Mouse (Mus musculus) midbrain, embryonic 11.5 days (tissue): ENCODE measurements around the gene Traf3ip2. TPM values are rescaled to one million over a fixed set of nuclear protein-coding genes. Genes with fewer than 3 reads are reported as not detected.

Experiments
- ATAC-seq: fragments of 200-750 bp; cut with Nextera tagmentation; 2 replicates; pipeline ENCODE4 v1.8.0; 2017; ENCODE audit warnings: moderate TSS enrichment, moderate library complexity; ENCODE audit not compliant: low FRiP score
- DNase-seq: peaks from one replicate; pipeline ENCODE4 v3.0.0; 2015; ENCODE audit warnings: low spot score; ENCODE audit errors: missing footprints
- H3K27ac ChIP-seq: fragments of 300-500 bp; sonication (generic); 2 replicates; pipeline ENCODE4 v1.5.1; 2014; ENCODE audit warnings: low read depth, low read length
- H3K27me3 ChIP-seq: fragments of 300-500 bp; sonication (generic); 2 replicates; pipeline ENCODE4 v1.6.1; 2014; ENCODE audit warnings: mild to moderate bottlenecking, low read length, moderate library complexity, mixed read lengths; ENCODE audit not compliant: control insufficient read depth, insufficient read depth
- H3K36me3 ChIP-seq: fragments of 300-500 bp; sonication (generic); 2 replicates; pipeline ENCODE4 v1.6.1; 2014; ENCODE audit warnings: mild to moderate bottlenecking, low read length, moderate library complexity, mixed read lengths; ENCODE audit not compliant: control insufficient read depth, insufficient read depth
- H3K4me1 ChIP-seq: fragments of 300-500 bp; sonication (generic); 2 replicates; pipeline ENCODE4 v1.6.1; 2014; ENCODE audit warnings: low read length; ENCODE audit not compliant: control insufficient read depth, insufficient read depth
- H3K4me2 ChIP-seq: fragments of 300-500 bp; sonication (generic); 2 replicates; pipeline ENCODE4 v1.6.1; 2014; ENCODE audit warnings: mild to moderate bottlenecking, moderate library complexity
- H3K4me3 ChIP-seq: fragments of 300-500 bp; sonication (generic); 2 replicates; pipeline ENCODE4 v1.5.1; 2014; ENCODE audit warnings: low read depth, low read length
- H3K9ac ChIP-seq: fragments of 300-500 bp; sonication (generic); 2 replicates; pipeline ENCODE4 v1.6.1; 2014; ENCODE audit warnings: low read length
- H3K9me3 ChIP-seq: fragments of 300-500 bp; sonication (generic); 2 replicates; pipeline ENCODE4 v1.6.1; 2016; ENCODE audit warnings: low read length; ENCODE audit not compliant: control insufficient read depth
- WGBS: fragments of 180-500 bp; shearing (Covaris S2); extraction: QIAGEN DNeasy Blood & Tissue Kit; methylation state at CpG from one replicate; pipeline ENCODE4 v1.1.7; 2014; 5-methylcytosine and 5-hydroxymethylcytosine counted together
- polyA plus RNA-seq: library from polyadenylated mRNA; unstranded; fragments of >200 nt; fragmentation: Nextera tagmentation; extraction: Ambion mirVana; gene quantifications from 2 replicates; pipeline ENCODE4 v1.2.1, GENCODE M21; 2014

The Traf3ip2 gene
- polyA plus RNA-seq, 1 experiment from 2014 or later = 3.9 TPM

- Histone ChIP-seq H3K27ac (peak overlapping the region; percentile 60), H3K9ac (no peak overlapping the region), H3K4me3 (no peak overlapping the region), H3K4me1 (peaks cover 28% of the 10 kb centered on the region), H3K36me3 (no peaks in the 10 kb centered on the region), H3K4me2 (peak overlapping the region; percentile 18; the same call in 1 of the 2 replicates), H3K9me3 (no peaks in the 10 kb centered on the region), H3K27me3 (no peaks in the 10 kb centered on the region)
- DNase-seq (peak; percentile 88), ATAC-seq (peak; percentile 93)
- WGBS = 1% methylated on average over 4 of the region's 4 CpGs
Measured at GRCm38 (mm10) chr10:39672547-39673051, 59.9 kb downstream of the Traf3ip2 start.

- WGBS = 32% methylated on average over 3 of the region's 3 CpGs
- H3K9ac ChIP-seq = no peak overlapping the region
- H3K4me3 ChIP-seq = no peak overlapping the region
- H3K4me1 ChIP-seq = peaks cover 28% of the 10 kb centered on the region
- no peak for DNase-seq
- H3K9me3 ChIP-seq = no peaks in the 10 kb centered on the region
- H3K4me2 ChIP-seq = no peak overlapping the region
- H3K27ac ChIP-seq = no peak overlapping the region
- no peaks in the 10 kb centered on the region for H3K27me3 ChIP-seq
- no peak for ATAC-seq
- H3K36me3 ChIP-seq = no peaks in the 10 kb centered on the region
Measured at GRCm38 (mm10) chr10:39674106-39674505, 61.4 kb downstream of the Traf3ip2 start.

- peaks cover 28% of the 10 kb centered on the region for H3K4me1 ChIP-seq
- peak overlapping the region; percentile 32; the same call in 1 of the 2 replicates for H3K27ac ChIP-seq
- H3K9ac ChIP-seq = no peak overlapping the region
- 16% methylated on average over 3 of the region's 3 CpGs for WGBS
- H3K4me2 ChIP-seq = peak overlapping the region; percentile 2; the same call in 1 of the 2 replicates
- no peaks in the 10 kb centered on the region for H3K36me3 ChIP-seq
- H3K4me3 ChIP-seq = no peak overlapping the region
- H3K9me3 ChIP-seq = no peaks in the 10 kb centered on the region
- H3K27me3 ChIP-seq = no peaks in the 10 kb centered on the region
- DNase-seq (no peak), ATAC-seq (peak; percentile 39; the same call in 1 of the 2 replicates)
Measured at GRCm38 (mm10) chr10:39674766-39675165, 62.0 kb downstream of the Traf3ip2 start.

- no peak for DNase-seq
- Histone ChIP-seq H3K4me3 (no peak overlapping the region), H3K9ac (no peak overlapping the region), H3K27ac (no peak overlapping the region), H3K9me3 (no peaks in the 10 kb centered on the region), H3K4me1 (peaks cover 18% of the 10 kb centered on the region), H3K36me3 (no peaks in the 10 kb centered on the region), H3K4me2 (no peak overlapping the region), H3K27me3 (no peaks in the 10 kb centered on the region)
- WGBS = 86% methylated on average over 4 of the region's 4 CpGs
- no peak for ATAC-seq
Measured at GRCm38 (mm10) chr10:39678199-39678791, 65.6 kb downstream of the Traf3ip2 start.

- Histone ChIP-seq H3K9ac (no peak overlapping the region), H3K27me3 (no peaks in the 10 kb centered on the region), H3K4me1 (no peaks in the 10 kb centered on the region), H3K4me2 (no peak overlapping the region), H3K36me3 (no peaks in the 10 kb centered on the region), H3K4me3 (no peak overlapping the region), H3K9me3 (no peaks in the 10 kb centered on the region), H3K27ac (no peak overlapping the region)
- WGBS = 89% methylated on average over 4 of the region's 4 CpGs
- ATAC-seq = no peak
- DNase-seq = no peak
Measured at GRCm38 (mm10) chr10:39681014-39681413, 68.3 kb downstream of the Traf3ip2 start.

GRCm38 (mm10) chr10:39682556-39682955, 69.8 kb downstream of the Traf3ip2 start:
- no peak overlapping the region for H3K4me3 ChIP-seq
- H3K9me3 ChIP-seq = no peaks in the 10 kb centered on the region
- no peaks in the 10 kb centered on the region for H3K27me3 ChIP-seq
- no peak overlapping the region for H3K27ac ChIP-seq
- no peak overlapping the region for H3K9ac ChIP-seq
- H3K36me3 ChIP-seq = no peaks in the 10 kb centered on the region
- WGBS = 88% methylated on average over 2 of the region's 2 CpGs
- ATAC-seq (no peak), DNase-seq (no peak)
- H3K4me2 ChIP-seq = no peak overlapping the region
- H3K4me1 ChIP-seq = no peaks in the 10 kb centered on the region

- no peak overlapping the region for H3K9ac ChIP-seq
- no peak overlapping the region for H3K4me2 ChIP-seq
- 88% methylated on average over 2 of the region's 2 CpGs for WGBS
- ATAC-seq (no peak), DNase-seq (no peak)
- H3K27ac ChIP-seq = no peak overlapping the region
- no peaks in the 10 kb centered on the region for H3K9me3 ChIP-seq
- no peaks in the 10 kb centered on the region for H3K4me1 ChIP-seq
- H3K27me3 ChIP-seq = no peaks in the 10 kb centered on the region
- no peak overlapping the region for H3K4me3 ChIP-seq
- H3K36me3 ChIP-seq = no peaks in the 10 kb centered on the region
Measured at GRCm38 (mm10) chr10:39683481-39683880, 70.7 kb downstream of the Traf3ip2 start.

- ATAC-seq (no peak), DNase-seq (no peak)
- no peaks in the 10 kb centered on the region for H3K9me3 ChIP-seq
- no peak overlapping the region for H3K27ac ChIP-seq
- H3K27me3 ChIP-seq = no peaks in the 10 kb centered on the region
- H3K4me1 ChIP-seq = peaks cover 4% of the 10 kb centered on the region; the same call in 1 of the 2 replicates
- WGBS = 94% methylated on average over 4 of the region's 4 CpGs
- H3K4me2 ChIP-seq = no peak overlapping the region
- no peak overlapping the region for H3K4me3 ChIP-seq
- H3K36me3 ChIP-seq = no peaks in the 10 kb centered on the region
- H3K9ac ChIP-seq = no peak overlapping the region
Measured at GRCm38 (mm10) chr10:39686811-39687210, 74.1 kb downstream of the Traf3ip2 start.

GRCm38 (mm10) chr10:39687851-39688250, 75.1 kb downstream of the Traf3ip2 start:
- H3K9ac ChIP-seq = no peak overlapping the region
- H3K27me3 ChIP-seq = no peaks in the 10 kb centered on the region
- H3K9me3 ChIP-seq = no peaks in the 10 kb centered on the region
- H3K36me3 ChIP-seq = no peaks in the 10 kb centered on the region
- no peak overlapping the region for H3K4me2 ChIP-seq
- no peak overlapping the region for H3K27ac ChIP-seq
- no peak for ATAC-seq
- 92% methylated on average over 3 of the region's 3 CpGs for WGBS
- DNase-seq = no peak
- peaks cover 4% of the 10 kb centered on the region; the same call in 1 of the 2 replicates for H3K4me1 ChIP-seq
- no peak overlapping the region for H3K4me3 ChIP-seq
